11 mouse cellular contexts compared by ENCODE assay signal in the genomic region with DNA sequence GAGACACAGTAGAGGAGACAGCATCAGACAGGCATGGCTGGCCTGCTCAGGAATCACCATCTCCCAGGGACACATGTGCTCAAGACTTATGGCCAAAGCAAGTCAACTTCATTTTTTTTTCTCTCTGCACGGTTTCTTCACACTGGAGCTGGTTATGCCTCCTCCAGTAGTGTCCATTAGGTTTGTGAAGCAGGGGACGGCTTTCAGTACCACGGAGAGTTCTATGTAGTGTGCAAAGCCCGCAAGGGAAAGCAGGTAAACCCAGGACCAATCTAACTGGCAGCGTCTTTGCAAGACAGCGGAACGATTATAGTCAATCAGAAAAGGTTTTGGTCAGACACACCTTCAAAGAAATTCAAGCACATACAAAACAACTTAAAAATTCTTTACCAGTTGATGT.
DNase-seq lines count a peak whose midpoint lies in the region; ATAC-seq lines count a peak whose summit lies in the region.
"Had no signal": no experiment of that assay in that cellular context is flagged by ENCODE, and none has a peak within 500 bp of the region (broad histone marks: within the 10 kb centered on the region; RNA-seq: fewer than 3 reads in every experiment).

No protein-coding gene starts in this region.

- H3K36me3 ChIP-seq in limb, embryonic 11.5 days (ENCODE audit: control insufficient read depth, insufficient read depth, low read length): no peaks in the 10 kb centered on the region

- no peak overlapping the region for H3K4me2 ChIP-seq in limb, embryonic 11.5 days (ENCODE audit: low read depth, severe bottlenecking)
- H3K4me2 ChIP-seq: hindbrain, embryonic 14.5 days had no signal

- DNase-seq in kidney, postnatal 14 days: peak; percentile 8
- no peak for DNase-seq in kidney, adult 11 months
- DNase-seq in ES-CJ7 (ENCODE audit: low read depth, low spot score) (peak; percentile 56), ZHBTc4 (ENCODE audit: low read depth, low spot score) (peak; percentile 64)
- DNase-seq in limb, embryonic 11.5 days (ENCODE audit: low spot score): peak; percentile 78
- DNase-seq in cerebellum, postnatal 25 days: no peak
- no peak for DNase-seq in spleen, postnatal 36 days (ENCODE audit: low spot score in 2 of 2)
- DNase-seq: thymus, postnatal 36 days had no signal

- no peak for ATAC-seq in limb, embryonic 11.5 days (ENCODE audit: insufficient number of reproducible peaks, low FRiP score, low TSS enrichment, low read depth)
- no peak for ATAC-seq in activated CD4-positive, CD25-positive, alpha-beta regulatory T cell, adult 4 months
- ATAC-seq: forebrain, embryonic 16.5 days had no signal

- WGBS in limb, embryonic 11.5 days: 37% methylated on average over 7 of the region's 7 CpGs

- H3K27me3 ChIP-seq in limb, embryonic 11.5 days (ENCODE audit: control insufficient read depth, insufficient read depth, low read length): no peaks in the 10 kb centered on the region

- H3K4me1 ChIP-seq in limb, embryonic 11.5 days (ENCODE audit: control insufficient read depth, insufficient read depth, low read length): no peaks in the 10 kb centered on the region

- no peak overlapping the region for H3K27ac ChIP-seq in limb, embryonic 11.5 days (replicated peaks; ENCODE audit: low read depth, low read length)
- H3K27ac ChIP-seq: hindbrain, embryonic 14.5 days had no signal

- H3K4me3 ChIP-seq in limb, embryonic 11.5 days (ENCODE audit: low read depth, low read length): no peak overlapping the region

- no peak overlapping the region for H3K9ac ChIP-seq in limb, embryonic 11.5 days (ENCODE audit: low read length)
- H3K9ac ChIP-seq: hindbrain, embryonic 14.5 days had no signal

- H3K9me3 ChIP-seq in limb, embryonic 11.5 days (ENCODE audit: control insufficient read depth, low read length): no peaks in the 10 kb centered on the region

Comparison
In these comparisons a context has a peak if more than half of its experiments do, and no peak if none do; other contexts are left out.
1. DNase-seq: peak in kidney, postnatal 14 days (single experiment), ES-CJ7 (single experiment), ZHBTc4 (single experiment) and limb, embryonic 11.5 days (single experiment); none in kidney, adult 11 months (single experiment), cerebellum, postnatal 25 days (0 of 2) and spleen, postnatal 36 days (0 of 2).